Mouse (Mus musculus) cerebellum, postnatal 10 days (tissue): ENCODE measurements around the gene Rab10.

Source experiments
- DNase-seq, 2 experiments: peaks; one replicate each; pipeline ENCODE4 v3.0.0; 2021; ENCODE audit warnings: mixed read lengths in 2 of 2

Rab10 gene

GRCm38 (mm10) chr12:3236163-3236641 lies 73.6 kb downstream of the Rab10 start:
- DNase-seq = peak; percentile 54 to 64

DNA sequence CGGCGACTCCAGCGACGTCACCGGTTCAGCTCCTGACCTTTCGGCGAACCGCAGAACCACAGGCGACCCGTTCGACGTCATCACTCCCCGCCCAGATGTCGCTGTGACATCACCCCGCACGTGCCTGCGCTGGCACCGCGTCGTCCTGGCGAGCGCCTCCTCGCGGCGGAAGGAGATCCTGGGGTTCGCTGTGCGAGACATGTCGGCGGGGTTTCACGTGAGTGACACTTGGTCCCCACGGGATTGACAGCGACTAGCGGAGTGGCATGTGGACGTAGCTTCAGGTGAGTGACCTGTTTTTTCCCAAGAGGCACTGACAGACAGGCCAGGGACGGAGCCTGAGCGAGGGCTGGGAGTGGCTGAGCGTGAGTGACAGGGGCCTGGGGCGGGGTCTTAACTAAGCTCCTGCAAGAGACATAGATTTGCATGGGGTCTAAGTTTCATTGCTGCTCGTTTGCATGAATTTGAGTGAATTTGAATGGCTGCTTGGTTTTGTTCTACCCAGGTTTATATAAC lies 74.1 kb downstream of the Rab10 start:
- peak; percentile 98 to 99 for DNase-seq

- peak; percentile 94 to 95 for DNase-seq
Observed at GRCm38 (mm10) chr12:3235124-3235631, 74.6 kb downstream of the Rab10 start.

- no peak for DNase-seq
Observed at GRCm38 (mm10) chr12:3234061-3234460, 75.7 kb downstream of the Rab10 start.

GRCm38 (mm10) chr12:3223352-3223751 lies 86.4 kb downstream of the Rab10 start:
- DNase-seq = no peak

DNA sequence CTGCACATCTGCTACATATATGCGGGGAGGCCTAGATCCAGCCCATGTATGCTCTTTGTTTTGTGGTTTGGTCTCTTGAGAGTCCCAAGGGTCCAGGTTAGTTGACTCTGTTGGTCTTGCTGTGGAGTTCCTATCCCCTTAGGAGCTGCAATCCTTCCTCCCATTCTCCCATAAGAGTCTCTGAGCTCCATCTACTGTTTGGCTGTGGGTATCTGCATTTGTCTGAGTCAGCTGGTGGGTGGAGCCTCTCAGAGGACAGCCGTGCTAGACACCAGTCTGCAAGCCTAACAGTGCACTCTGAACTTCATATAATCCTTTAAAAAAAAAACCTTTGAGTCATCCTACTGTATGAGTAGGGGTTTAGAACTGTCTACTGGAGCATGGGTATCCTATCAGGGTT lies 99.6 kb downstream of the Rab10 start:
- DNase-seq = no peak

DNA sequence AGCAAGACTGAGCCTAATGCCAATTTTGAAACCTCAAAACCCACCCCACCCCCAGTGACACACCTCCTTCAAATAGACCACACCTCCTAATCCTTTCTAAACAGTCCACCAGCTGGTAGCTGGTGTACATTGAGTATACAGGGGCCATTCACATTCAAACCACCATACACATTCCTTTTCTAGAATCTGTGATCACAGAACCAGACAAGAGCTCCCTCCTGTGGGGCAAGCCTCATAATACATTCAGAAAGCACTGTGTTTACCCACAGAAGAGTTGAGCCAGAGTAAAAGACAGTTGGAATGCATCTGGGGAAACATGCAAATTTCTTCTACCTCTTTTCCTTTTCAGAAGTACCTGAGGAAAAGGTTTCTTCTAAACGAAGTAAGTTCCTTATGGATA lies 100.6 kb downstream of the Rab10 start:
- peak in 1 of 2 experiments; percentile 4 for DNase-seq
